Mouse (Mus musculus) myocyte (in vitro differentiated cells): Measurements from ENCODE around the gene Gm43518. TPM values are rescaled to one million over a fixed set of nuclear protein-coding genes. Genes with fewer than 3 reads are reported as not detected.
A peak's percentile ranks its signal among the peaks of the same experiment; 100 is the strongest.

ENCODE experiments used
- H3K27me3 ChIP-seq: one replicate; pipeline ENCODE4 v1.6.1; 2011; ENCODE audit not compliant: control insufficient read depth, insufficient read depth, insufficient read length
- H3K36me3 ChIP-seq: one replicate; pipeline ENCODE4 v1.6.1; 2011; ENCODE audit not compliant: control insufficient read depth, insufficient read depth
- H3K4me2 ChIP-seq: one replicate; pipeline ENCODE4 v1.6.1; 2011; ENCODE audit warnings: low read depth, control low read depth
- H3K4me3 ChIP-seq: one replicate; pipeline ENCODE4 v1.5.1; 2011; ENCODE audit warnings: mild to moderate bottlenecking, control low read depth, moderate library complexity
- H3K79me2 ChIP-seq: one replicate; pipeline ENCODE4 v1.6.1; 2011; ENCODE audit not compliant: control insufficient read depth, insufficient read depth
- H3ac ChIP-seq: one replicate; pipeline ENCODE4 v1.6.1; 2011; ENCODE audit not compliant: control insufficient read depth, insufficient read length
- CEBPB ChIP-seq: IDR thresholded peaks from 2 replicates; pipeline ENCODE4 v1.6.1; 2011; ENCODE audit warnings: mild to moderate bottlenecking, moderate library complexity; ENCODE audit not compliant: poor library complexity, insufficient read depth, severe bottlenecking
- E2F4 ChIP-seq: IDR thresholded peaks from one replicate; pipeline ENCODE4 v1.6.1; 2011; ENCODE audit warnings: mild to moderate bottlenecking, control low read depth, moderate library complexity; ENCODE audit not compliant: insufficient read depth
- MAX ChIP-seq: IDR thresholded peaks from one replicate; pipeline ENCODE4 v1.6.1; 2011; ENCODE audit warnings: low read depth, mild to moderate bottlenecking, control low read depth
- MYOD1 ChIP-seq, 3 experiments: IDR thresholded peaks; one replicate each; pipeline ENCODE4 v1.6.1; 2011; ENCODE audit warnings: control low read depth in 2 of 3, low read depth in 2 of 3, mild to moderate bottlenecking in 2 of 3, moderate library complexity in 1 of 3; ENCODE audit not compliant: insufficient read length in 2 of 3, control insufficient read depth in 1 of 3
- MYOG ChIP-seq, 3 experiments: IDR thresholded peaks; one replicate each; pipeline ENCODE4 v1.6.1; 2011; ENCODE audit warnings: control low read depth in 2 of 3, low read depth in 2 of 3, mild to moderate bottlenecking in 2 of 3; ENCODE audit not compliant: insufficient read length in 2 of 3, control insufficient read depth in 1 of 3, insufficient read depth in 1 of 3
- POLR2A ChIP-seq: IDR thresholded peaks from one replicate; pipeline ENCODE4 v1.6.1; 2011; ENCODE audit warnings: low read depth, mild to moderate bottlenecking, control low read depth, moderate library complexity; ENCODE audit not compliant: insufficient read length
- POLR2AphosphoS2 ChIP-seq: IDR thresholded peaks from one replicate; pipeline ENCODE4 v1.6.1; 2011; ENCODE audit warnings: low read depth, control low read depth; ENCODE audit not compliant: insufficient read length
- REST ChIP-seq: IDR thresholded peaks from one replicate; pipeline ENCODE4 v1.6.1; 2011; ENCODE audit warnings: mild to moderate bottlenecking, control low read depth, moderate library complexity; ENCODE audit not compliant: insufficient read depth, insufficient read length
- SRF ChIP-seq: IDR thresholded peaks from one replicate; pipeline ENCODE4 v1.6.1; 2011; ENCODE audit warnings: low read depth; ENCODE audit not compliant: control insufficient read depth, insufficient read length
- TCF12 ChIP-seq: IDR thresholded peaks from one replicate; pipeline ENCODE4 v1.6.1; 2011; ENCODE audit warnings: mild to moderate bottlenecking, control low read depth; ENCODE audit not compliant: poor library complexity, insufficient read depth, severe bottlenecking
- TCF3 ChIP-seq: IDR thresholded peaks from one replicate; pipeline ENCODE4 v1.6.1; 2011; ENCODE audit warnings: low read depth, control low read depth; ENCODE audit not compliant: insufficient read length
- USF1 ChIP-seq: IDR thresholded peaks from one replicate; pipeline ENCODE4 v1.6.1; 2011; ENCODE audit warnings: low read depth, mild to moderate bottlenecking, control low read depth, moderate library complexity
- polyA plus RNA-seq: library from polyadenylated mRNA; unstranded; fragments of >200 nt; fragmentation: generic; extraction: Trizol; gene quantifications from one replicate; pipeline ENCODE4 v1.2.1, GENCODE M21; 2012; ENCODE audit warnings: missing spikeins

The Gm43518 gene
- polyA plus RNA-seq, 1 experiment, result not detected

GRCm38 (mm10) chr5:123960129-123960528 lies 32.9 kb downstream of the Gm43518 start:
- Histone ChIP-seq H3K79me2 (no peaks in the 10 kb centered on the region), H3K4me3 (no peak overlapping the region), H3ac (no peak overlapping the region), H3K27me3 (no peaks in the 10 kb centered on the region), H3K36me3 (no peaks in the 10 kb centered on the region), H3K4me2 (no peak overlapping the region)
- TF ChIP-seq POLR2A (no peak), REST (no peak), USF1 (no peak), MYOD1 (IDR thresholded peaks at IDR 0.05; ENCODE audit: control insufficient read depth in 1 of 3, insufficient read length in 2 of 3, low read depth in 2 of 3) (no peak), TCF12 (no peak)

DNA sequence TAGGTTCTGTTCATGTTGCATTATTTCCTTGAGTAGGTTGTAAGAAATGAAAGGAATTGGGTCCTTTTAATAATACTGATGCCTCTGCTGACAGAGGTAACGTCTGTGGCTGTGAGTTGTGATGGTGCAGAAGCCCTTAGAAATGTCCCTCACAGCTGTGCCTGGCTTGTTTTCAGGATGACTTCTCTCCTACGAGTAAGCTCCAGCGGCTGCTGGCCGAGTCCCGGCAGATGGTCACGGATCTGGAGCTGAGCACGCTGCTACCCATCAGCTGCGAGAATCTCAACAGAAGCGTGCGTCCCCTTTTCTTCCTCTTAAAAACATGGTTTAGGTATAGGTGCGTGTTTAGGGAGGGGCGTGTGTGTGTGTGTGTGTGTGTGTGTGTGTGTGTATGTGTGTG lies 33.8 kb downstream of the Gm43518 start:
- Histone ChIP-seq H3K36me3 (no peaks in the 10 kb centered on the region), H3K4me3 (no peak overlapping the region)

DNA sequence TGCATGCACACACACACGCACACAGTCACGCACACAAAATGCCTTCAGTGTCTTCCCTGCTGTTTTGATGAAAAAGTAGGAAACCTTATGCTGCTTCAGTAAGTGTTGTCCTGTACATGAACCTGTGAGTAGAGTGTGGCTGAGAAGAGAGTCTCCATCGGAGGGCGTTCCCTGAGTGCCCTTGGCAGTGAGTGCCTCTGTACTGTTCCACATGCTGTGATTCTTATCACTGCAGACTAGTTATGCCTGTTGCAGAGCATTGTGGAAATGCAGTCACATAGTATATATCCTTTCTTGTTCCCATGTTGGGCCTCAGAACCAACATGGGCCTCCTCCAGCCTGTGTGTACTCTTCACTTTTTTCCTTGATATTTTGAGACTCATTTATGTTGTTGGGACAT lies 37.0 kb downstream of the Gm43518 start:
- H3K4me2 ChIP-seq, result no peak overlapping the region
- H3K36me3 ChIP-seq, result no peaks in the 10 kb centered on the region
- no peak overlapping the region for H3K4me3 ChIP-seq
- no peaks in the 10 kb centered on the region for H3K27me3 ChIP-seq
- no peaks in the 10 kb centered on the region for H3K79me2 ChIP-seq
- TF ChIP-seq POLR2A (no peak), CEBPB (no peak), REST (no peak), MYOG (IDR thresholded peaks at IDR 0.05; ENCODE audit: control insufficient read depth in 1 of 3, insufficient read depth in 1 of 3, insufficient read length in 2 of 3, low read depth in 2 of 3) (no peak), TCF3 (no peak), MAX (no peak), TCF12 (no peak), MYOD1 (IDR thresholded peaks at IDR 0.05; ENCODE audit: control insufficient read depth in 1 of 3, insufficient read length in 2 of 3, low read depth in 2 of 3) (no peak), SRF (no peak), POLR2AphosphoS2 (no peak), USF1 (no peak), E2F4 (no peak)
- no peak overlapping the region for H3ac ChIP-seq

More for the DNA sequence above, 33.8 kb downstream of the Gm43518 start:
- Histone ChIP-seq H3ac (no peak overlapping the region), H3K27me3 (no peaks in the 10 kb centered on the region), H3K4me2 (no peak overlapping the region), H3K79me2 (no peaks in the 10 kb centered on the region)
- TF ChIP-seq SRF (no peak), POLR2A (no peak), MAX (no peak), POLR2AphosphoS2 (no peak), TCF3 (no peak), MYOD1 (IDR thresholded peaks at IDR 0.05; ENCODE audit: control insufficient read depth in 1 of 3, insufficient read length in 2 of 3, low read depth in 2 of 3) (no peak), E2F4 (no peak), TCF12 (no peak), REST (no peak), CEBPB (no peak)

GRCm38 (mm10) chr5:123966759-123967158 lies 39.5 kb downstream of the Gm43518 start:
- no peak for TF ChIP-seq REST
- no peak for TF ChIP-seq USF1
- no peak for TF ChIP-seq MYOD1 (IDR thresholded peaks at IDR 0.05; ENCODE audit: control insufficient read depth in 1 of 3, insufficient read length in 2 of 3, low read depth in 2 of 3)
- TF ChIP-seq POLR2AphosphoS2, result no peak
- TF ChIP-seq SRF, result no peak
- TF ChIP-seq E2F4, result no peak
- TF ChIP-seq CEBPB, result no peak
- TF ChIP-seq POLR2A, result no peak
- TF ChIP-seq TCF3, result no peak
- no peak for TF ChIP-seq MYOG (IDR thresholded peaks at IDR 0.05; ENCODE audit: control insufficient read depth in 1 of 3, insufficient read depth in 1 of 3, insufficient read length in 2 of 3, low read depth in 2 of 3)
- no peak for TF ChIP-seq TCF12
- H3K36me3 ChIP-seq, result no peaks in the 10 kb centered on the region

DNA sequence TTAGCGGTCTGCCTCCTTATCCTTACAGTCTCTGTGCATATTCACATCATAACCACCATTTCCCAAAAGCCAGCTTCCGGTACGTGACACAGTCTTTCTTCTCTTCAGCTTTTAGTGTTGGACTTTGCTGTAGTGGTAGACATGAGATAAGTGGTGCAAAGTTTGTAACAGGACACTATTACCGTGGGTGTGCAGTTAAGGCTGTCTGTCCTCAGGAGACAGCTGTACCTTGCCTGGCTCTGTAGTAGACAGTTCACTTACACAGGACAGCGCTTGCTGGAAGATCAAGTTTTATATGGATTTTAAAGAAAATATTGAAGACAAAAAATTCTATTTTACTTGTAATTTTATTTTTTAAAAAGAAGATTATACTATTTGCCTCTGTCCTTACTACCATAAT lies 41.2 kb downstream of the Gm43518 start:
- TF ChIP-seq MYOD1 (IDR thresholded peaks at IDR 0.05; ENCODE audit: control insufficient read depth in 1 of 3, insufficient read length in 2 of 3, low read depth in 2 of 3) (peak in 2 of 3 experiments; percentile 70 to 89), SRF (no peak), TCF12 (no peak)
- Histone ChIP-seq H3K4me3 (no peak overlapping the region), H3K79me2 (no peaks in the 10 kb centered on the region), H3K27me3 (no peaks in the 10 kb centered on the region), H3ac (no peak overlapping the region), H3K36me3 (no peaks in the 10 kb centered on the region), H3K4me2 (no peak overlapping the region)

More at GRCm38 (mm10) chr5:123966759-123967158, 39.5 kb downstream of the Gm43518 start:
- H3K27me3 ChIP-seq, result no peaks in the 10 kb centered on the region
- no peak overlapping the region for H3ac ChIP-seq
- H3K79me2 ChIP-seq, result no peaks in the 10 kb centered on the region
- no peak overlapping the region for H3K4me3 ChIP-seq
- H3K4me2 ChIP-seq, result no peak overlapping the region
